ENCODE assay signal across 7 mouse cellular contexts in genomic region chr5:24343977-24344436, GRCm38 (mm10). TPM values are rescaled to one million over a fixed set of nuclear protein-coding genes. Genes with fewer than 3 reads are reported as not detected.
DNase-seq lines count a peak whose midpoint lies in the region; ATAC-seq and TF ChIP-seq lines count a peak whose summit lies in the region.

No protein-coding gene starts in this region.

- TF ChIP-seq RAD21 in MEL (IDR thresholded peaks at IDR 0.05; ENCODE audit: low read depth, low read length) = no peak

- H3K79me2 ChIP-seq in MEL (ENCODE audit: control insufficient read depth, insufficient read depth, low read length, poor library complexity) = no peaks in the 10 kb centered on the region; the same call in 1 of the 2 replicates

- WGBS in hindbrain, embryonic 16.5 days = 9% methylated on average over 2 of the region's 2 CpGs
- 0% methylated on average over 2 of the region's 2 CpGs for WGBS in midbrain, embryonic 14.5 days

- TF ChIP-seq POLR2A in MEL (IDR thresholded peaks at IDR 0.05; ENCODE audit: control insufficient read depth in 1 of 2, insufficient read depth in 1 of 2, low read depth in 1 of 2, low read length in 2 of 2, poor library complexity in 1 of 2) = no peak

- DNase-seq in MEL (ENCODE audit: low read depth, low spot score) (peak; percentile 97), ZHBTc4 (ENCODE audit: low read depth, low spot score) (peak; percentile 35)
- peak; percentile 88 for DNase-seq in midbrain, embryonic 14.5 days
- no peak for DNase-seq in yolk sac, embryonic 10.5 days (ENCODE audit: low spot score)
- DNase-seq in cerebellum, postnatal 36 days = no peak
- DNase-seq in Muller cell, postnatal 12 days (ENCODE audit: inconsistent ontology term) = no peak

- H3K4me3 ChIP-seq in MEL (ENCODE audit: control insufficient read depth in 1 of 2, insufficient read depth in 1 of 2, low read depth in 2 of 2, low read length in 2 of 2) = peak overlapping the region; percentile 50 to 58
- H3K4me3 ChIP-seq in hindbrain, embryonic 16.5 days (ENCODE audit: low read length) = no peak overlapping the region
- no peak overlapping the region for H3K4me3 ChIP-seq in midbrain, embryonic 14.5 days (replicated peaks; ENCODE audit: low read depth, low read length)

- peak overlapping the region; percentile 73 for H3K9ac ChIP-seq in MEL (ENCODE audit: control insufficient read depth, low read depth, low read length, poor library complexity, severe bottlenecking)
- peak overlapping the region; percentile 67 for H3K9ac ChIP-seq in hindbrain, embryonic 16.5 days (ENCODE audit: low read depth, low read length)
- H3K9ac ChIP-seq in midbrain, embryonic 14.5 days (replicated peaks; ENCODE audit: low read length) = peak overlapping the region; percentile 60

- peak; percentile 34; the same call in 1 of the 2 replicates for ATAC-seq in hindbrain, embryonic 16.5 days
- ATAC-seq in midbrain, embryonic 14.5 days (ENCODE audit: low FRiP score, low TSS enrichment) = peak; percentile 57; the same call in 1 of the 2 replicates

- peak; percentile 90 to 97 for TF ChIP-seq EP300 in MEL (IDR thresholded peaks at IDR 0.05; ENCODE audit: low read depth in 1 of 2, low read length in 2 of 2)

- H3K27ac ChIP-seq in MEL (ENCODE audit: control insufficient read depth, low read depth, low read length) = peak overlapping the region; percentile 97
- H3K27ac ChIP-seq in hindbrain, embryonic 16.5 days (ENCODE audit: low read depth, low read length) = peak overlapping the region; percentile 84
- peak overlapping the region; percentile 97 for H3K27ac ChIP-seq in midbrain, embryonic 14.5 days (replicated peaks; ENCODE audit: low read depth, low read length)

- H3K4me2 ChIP-seq in hindbrain, embryonic 16.5 days (ENCODE audit: low read length) = peak overlapping the region; percentile 40
- peak overlapping the region; percentile 45 for H3K4me2 ChIP-seq in midbrain, embryonic 14.5 days (ENCODE audit: low read length)

- no peaks in the 10 kb centered on the region for H3K9me3 ChIP-seq in MEL (replicated peaks; ENCODE audit: insufficient read depth, low read length)
- no peaks in the 10 kb centered on the region for H3K9me3 ChIP-seq in hindbrain, embryonic 16.5 days (ENCODE audit: control insufficient read depth, low read length)
- H3K9me3 ChIP-seq in midbrain, embryonic 14.5 days (ENCODE audit: control insufficient read depth, low read length) = no peaks in the 10 kb centered on the region

- peaks cover 0 to 36% of the 10 kb centered on the region in 2 experiments; a peak in 2 of 4 replicates for H3K36me3 ChIP-seq in MEL (ENCODE audit: control insufficient read depth in 1 of 2, insufficient read depth in 2 of 2, low read length in 2 of 2)
- H3K36me3 ChIP-seq in hindbrain, embryonic 16.5 days (ENCODE audit: control insufficient read depth, insufficient read depth, low read length) = no peaks in the 10 kb centered on the region
- peaks cover 16% of the 10 kb centered on the region for H3K36me3 ChIP-seq in midbrain, embryonic 14.5 days (ENCODE audit: control insufficient read depth, insufficient read depth, low read length)

- no peak for TF ChIP-seq CTCF in MEL (IDR thresholded peaks at IDR 0.05 in 2 of 3, conservative IDR thresholded peaks at IDR 0.05 in 1 of 3; ENCODE audit: control insufficient read depth in 1 of 3, insufficient read depth in 1 of 3, low read depth in 2 of 3, low read length in 3 of 3, poor library complexity in 1 of 3, severe bottlenecking in 1 of 3)

- no peaks in the 10 kb centered on the region for H3K27me3 ChIP-seq in MEL (ENCODE audit: control insufficient read depth in 1 of 2, insufficient read depth in 2 of 2, low read length in 2 of 2)
- no peaks in the 10 kb centered on the region for H3K27me3 ChIP-seq in hindbrain, embryonic 16.5 days (replicated peaks; ENCODE audit: control insufficient read depth, insufficient read depth, low read length)
- H3K27me3 ChIP-seq in midbrain, embryonic 14.5 days (ENCODE audit: control insufficient read depth, insufficient read depth, low read length) = no peaks in the 10 kb centered on the region

- H3K4me1 ChIP-seq in MEL (ENCODE audit: control insufficient read depth in 1 of 2, insufficient read depth in 2 of 2, low read length in 2 of 2) = peaks cover 36 to 56% of the 10 kb centered on the region in 2 experiments
- peaks cover 34% of the 10 kb centered on the region for H3K4me1 ChIP-seq in hindbrain, embryonic 16.5 days (ENCODE audit: control insufficient read depth, insufficient read depth, low read depth, low read length)
- peaks cover 53% of the 10 kb centered on the region for H3K4me1 ChIP-seq in midbrain, embryonic 14.5 days (ENCODE audit: control insufficient read depth, insufficient read depth, low read length)

TF ChIP-seq in MEL, 35 proteins besides CTCF, POLR2A, EP300 and RAD21:
- TF ChIP-seq NELFE (IDR thresholded peaks at IDR 0.05; ENCODE audit: low read depth, low read length) (no peak), RCOR1 (IDR thresholded peaks at IDR 0.05; ENCODE audit: low read depth, low read length) (peak; percentile 64), MYB (IDR thresholded peaks at IDR 0.05; ENCODE audit: low read depth, low read length) (peak; percentile 86), TCF12 (IDR thresholded peaks at IDR 0.05; ENCODE audit: low read depth, low read length) (peak; percentile 92), POLR2AphosphoS2 (IDR thresholded peaks at IDR 0.05; ENCODE audit: low read length) (0 out of 2 replicates have a peak, but pooled peaks have one; percentile 46), ETS1 (IDR thresholded peaks at IDR 0.05; ENCODE audit: low read depth, low read length) (peak; percentile 97), POLR2AphosphoS5 (IDR thresholded peaks at IDR 0.05; ENCODE audit: borderline replicate concordance, low read depth, low read length) (no peak), MXI1 (IDR thresholded peaks at IDR 0.05; ENCODE audit: low read depth, low read length) (peak; percentile 78), SIN3A (IDR thresholded peaks at IDR 0.05; ENCODE audit: low read length) (peak; percentile 98), TAL1 (IDR thresholded peaks at IDR 0.05; ENCODE audit: low read length) (peak; percentile 78), CHD2 (IDR thresholded peaks at IDR 0.05; ENCODE audit: low read length) (peak; percentile 83), UBTF (IDR thresholded peaks at IDR 0.05; ENCODE audit: borderline replicate concordance, insufficient read depth, low read depth, low read length) (no peak), MAFK (IDR thresholded peaks at IDR 0.05; ENCODE audit: borderline replicate concordance, low read depth, low read length) (no peak), ZNF384 (IDR thresholded peaks at IDR 0.05; ENCODE audit: low read depth, low read length) (no peak), GATA1 (IDR thresholded peaks at IDR 0.05; ENCODE audit: low read depth, low read length) (peak; percentile 89)

RNA-seq across cellular contexts. Expression of gene Kcnh2, which starts 7.4 kb away (rescaled TPM):
- total RNA-seq in MEL (2012; rRNA removed) = 1.8 and 2.0 TPM in 2 replicates
- 1 to 10 TPM in 1 of 2 experiments, not detected in 1; 6.8 TPM for polyA plus RNA-seq in MEL (2012; ENCODE audit: insufficient read depth in 1 of 2, insufficient read length in 2 of 2, low read depth in 1 of 2, low replicate concordance in 2 of 2, missing spikeins in 1 of 2)
- 13.0 and 14.0 TPM in 2 replicates for polyA plus RNA-seq in hindbrain, embryonic 16.5 days (2015; fragmentation: Nextera tagmentation; extraction: Ambion mirVana)
- 10.2 and 13.1 TPM in 2 replicates for polyA plus RNA-seq in midbrain, embryonic 14.5 days (2014; fragmentation: Nextera tagmentation; extraction: Ambion mirVana)

RNA-seq across cellular contexts. Expression of gene Nos3, which starts 20.6 kb away (rescaled TPM):
- total RNA-seq in MEL (2012; rRNA removed) = 2.0 and 3.9 TPM in 2 replicates
- 1 to 10 TPM in 1 of 2 experiments, not detected in 1; 6.2 TPM for polyA plus RNA-seq in MEL (2012; ENCODE audit: insufficient read depth in 1 of 2, insufficient read length in 2 of 2, low read depth in 1 of 2, low replicate concordance in 2 of 2, missing spikeins in 1 of 2)
- 8.6 and 11.0 TPM in 2 replicates for polyA plus RNA-seq in hindbrain, embryonic 16.5 days (2015; fragmentation: Nextera tagmentation; extraction: Ambion mirVana)
- 5.1 and 7.0 TPM in 2 replicates for polyA plus RNA-seq in midbrain, embryonic 14.5 days (2014; fragmentation: Nextera tagmentation; extraction: Ambion mirVana)

RNA-seq across cellular contexts. Expression of gene Atg9b, which starts 47.9 kb away (rescaled TPM):
- total RNA-seq in MEL (2012; rRNA removed) = 30.2 and 41.2 TPM in 2 replicates
- 10 to 100 TPM in 1 of 2 experiments, not detected in 1; 41.5 TPM for polyA plus RNA-seq in MEL (2012; ENCODE audit: insufficient read depth in 1 of 2, insufficient read length in 2 of 2, low read depth in 1 of 2, low replicate concordance in 2 of 2, missing spikeins in 1 of 2)
- 3.6 and 4.6 TPM in 2 replicates for polyA plus RNA-seq in hindbrain, embryonic 16.5 days (2015; fragmentation: Nextera tagmentation; extraction: Ambion mirVana)
- 0.72 and 1.0 TPM in 2 replicates for polyA plus RNA-seq in midbrain, embryonic 14.5 days (2014; fragmentation: Nextera tagmentation; extraction: Ambion mirVana)

RNA-seq across cellular contexts. Expression of gene Abcb8, which starts 49.5 kb away (rescaled TPM):
- total RNA-seq in MEL (2012; rRNA removed) = 72.4 and 76.9 TPM in 2 replicates
- polyA plus RNA-seq in MEL (2012; ENCODE audit: insufficient read depth in 1 of 2, insufficient read length in 2 of 2, low read depth in 1 of 2, low replicate concordance in 2 of 2, missing spikeins in 1 of 2) = 100 to 1,000 TPM in 1 of 2 experiments, not detected in 1; 124 TPM
- 52.4 and 53.7 TPM in 2 replicates for polyA plus RNA-seq in hindbrain, embryonic 16.5 days (2015; fragmentation: Nextera tagmentation; extraction: Ambion mirVana)
- polyA plus RNA-seq in midbrain, embryonic 14.5 days (2014; fragmentation: Nextera tagmentation; extraction: Ambion mirVana) = 45.3 and 52.1 TPM in 2 replicates

Comparison
In these comparisons a context has a peak if more than half of its experiments do, and no peak if none do; other contexts are left out.
1. DNase-seq: peak in MEL (single experiment), ZHBTc4 (single experiment) and midbrain, embryonic 14.5 days (single experiment); none in yolk sac, embryonic 10.5 days (single experiment), cerebellum, postnatal 36 days (0 of 2) and Muller cell, postnatal 12 days (single experiment).
2. H3K4me3 ChIP-seq: peak in MEL (2 of 2); none in hindbrain, embryonic 16.5 days (single experiment) and midbrain, embryonic 14.5 days (single experiment).
3. Peak in every context shown above with its lines, with median percentiles within 50 percentile points of each other: H3K27ac ChIP-seq and H3K9ac ChIP-seq.